Mouse (Mus musculus) liver, postnatal 0 days (tissue): ENCODE measurements around the gene Plg. TPM values are rescaled to one million over a fixed set of nuclear protein-coding genes. Genes with fewer than 3 reads are reported as not detected.

Experiments used
- ATAC-seq: fragments of 200-750 bp; cut with Nextera tagmentation; 2 replicates; pipeline ENCODE4 v1.8.0; 2017; ENCODE audit warnings: mild to moderate bottlenecking, moderate library complexity
- DNase-seq: peaks from one replicate; pipeline ENCODE4 v3.0.0-alpha.2; 2016
- H3K27ac ChIP-seq: fragments of 300-500 bp; sonication (generic); 2 replicates; pipeline ENCODE4 v1.5.1; 2014; ENCODE audit warnings: antibody characterized with exemption, moderate library complexity, mild to moderate bottlenecking, low read depth
- H3K27me3 ChIP-seq: fragments of 300-500 bp; sonication (generic); 2 replicates; pipeline ENCODE4 v1.6.1; 2014; ENCODE audit warnings: low read length, control low read depth, mixed read lengths; ENCODE audit not compliant: insufficient read depth
- H3K36me3 ChIP-seq: fragments of 300-500 bp; sonication (generic); replicated peaks from 2 replicates; pipeline ENCODE4 v1.6.1; 2014; ENCODE audit warnings: mild to moderate bottlenecking, control low read depth, low read length, moderate library complexity, mixed read lengths; ENCODE audit not compliant: insufficient read depth
- H3K4me1 ChIP-seq: fragments of 300-500 bp; sonication (generic); 2 replicates; pipeline ENCODE4 v1.6.1; 2014; ENCODE audit warnings: antibody characterized with exemption, mild to moderate bottlenecking, control low read depth; ENCODE audit not compliant: insufficient read depth
- H3K4me2 ChIP-seq: fragments of 300-500 bp; sonication (generic); 2 replicates; pipeline ENCODE4 v1.6.1; 2014; ENCODE audit warnings: low read depth, mild to moderate bottlenecking, low read length, moderate library complexity, mixed read lengths
- H3K4me3 ChIP-seq: fragments of 300-500 bp; sonication (generic); 2 replicates; pipeline ENCODE4 v1.5.1; 2014; ENCODE audit warnings: low read depth, low read length
- H3K9ac ChIP-seq: fragments of 300-500 bp; sonication (generic); replicated peaks from 2 replicates; pipeline ENCODE4 v1.6.1; 2014; ENCODE audit warnings: mild to moderate bottlenecking, moderate library complexity
- H3K9me3 ChIP-seq: fragments of 300-500 bp; sonication (generic); 2 replicates; pipeline ENCODE4 v1.6.1; 2016; ENCODE audit warnings: mild to moderate bottlenecking, control low read depth, low read length, mixed read lengths
- CTCF ChIP-seq: sonication (generic); IDR thresholded peaks from 2 replicates; pipeline ENCODE4 v1.5.1; 2016; ENCODE audit warnings: antibody characterized with exemption, low read depth
- EP300 ChIP-seq: IDR thresholded peaks from 2 replicates; pipeline ENCODE4 v1.6.1; 2016; ENCODE audit warnings: antibody characterized with exemption, low read depth, mild to moderate bottlenecking
- WGBS: fragments of 180-500 bp; shearing (Covaris S2); extraction: QIAGEN DNeasy Blood & Tissue Kit; methylation state at CpG from one replicate; pipeline ENCODE4 v1.1.7; 2014; ENCODE audit not compliant: insufficient replicate concordance; 5-methylcytosine and 5-hydroxymethylcytosine counted together
- polyA plus RNA-seq: library from polyadenylated mRNA; unstranded; fragments of >200 nt; fragmentation: Nextera tagmentation; extraction: Ambion mirVana; gene quantifications from 2 replicates; pipeline ENCODE4 v1.2.1, GENCODE M21; 2015

Plg gene
- polyA plus RNA-seq, 1 experiment from 2014 or later: 1,170 TPM

DNA sequence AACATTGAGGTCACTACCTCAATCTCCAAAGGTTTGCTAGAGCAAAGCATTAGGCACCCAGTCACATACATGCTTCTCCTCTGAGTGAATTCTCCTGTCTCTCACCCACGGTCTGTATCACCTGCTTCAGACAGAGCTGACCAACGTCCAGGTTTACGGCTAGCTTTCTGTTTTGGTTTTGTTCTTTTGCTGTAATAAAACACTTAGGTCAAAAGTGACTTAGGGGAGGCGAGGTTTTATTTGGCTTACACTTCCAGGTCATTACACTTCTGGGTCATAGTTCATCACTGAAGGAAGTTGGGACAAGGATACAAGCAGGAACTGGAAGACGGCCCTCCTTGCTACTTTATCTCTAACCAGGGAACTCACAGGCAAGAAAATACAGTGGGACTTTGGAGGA is 9.0 kb upstream of the Plg start:
- H3K36me3 ChIP-seq: no peaks in the 10 kb centered on the region
- no peaks in the 10 kb centered on the region for H3K27me3 ChIP-seq
- no peaks in the 10 kb centered on the region for H3K9me3 ChIP-seq
- TF ChIP-seq EP300: no peak
- TF ChIP-seq CTCF: no peak
- H3K4me1 ChIP-seq: peaks cover 7% of the 10 kb centered on the region
- no peak for DNase-seq
- no peak overlapping the region for H3K27ac ChIP-seq
- no peak for ATAC-seq
- no peak overlapping the region for H3K9ac ChIP-seq
- 50% methylated on average over 5 of the region's 5 CpGs for WGBS
- no peak overlapping the region for H3K4me2 ChIP-seq
- no peak overlapping the region for H3K4me3 ChIP-seq

DNA sequence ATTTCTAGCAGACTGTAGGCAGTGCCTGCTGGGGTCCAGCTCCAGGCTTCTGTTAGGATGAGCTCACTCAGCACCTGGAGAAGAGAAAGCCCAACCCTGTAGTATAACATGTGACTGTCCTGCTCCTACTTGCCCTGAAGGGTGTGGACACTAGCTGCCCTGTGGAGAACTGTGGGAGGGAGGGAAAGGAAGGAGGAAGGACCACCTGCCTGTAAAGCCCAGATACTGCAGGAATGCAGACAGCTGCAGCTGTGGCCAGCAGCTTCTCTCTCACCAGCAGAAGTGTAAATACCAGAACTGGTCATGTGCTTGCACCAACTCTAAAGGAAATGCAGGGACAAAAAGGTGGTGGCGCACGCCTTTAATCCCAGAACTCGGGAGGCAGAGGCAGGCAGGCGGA is 8.1 kb upstream of the Plg start:
- peaks cover 7% of the 10 kb centered on the region for H3K4me1 ChIP-seq
- no peak overlapping the region for H3K27ac ChIP-seq
- H3K4me3 ChIP-seq: no peak overlapping the region
- no peaks in the 10 kb centered on the region for H3K27me3 ChIP-seq
- WGBS: 67% methylated on average over 4 of the region's 4 CpGs
- no peak for ATAC-seq
- H3K4me2 ChIP-seq: no peak overlapping the region
- no peaks in the 10 kb centered on the region for H3K9me3 ChIP-seq
- TF ChIP-seq CTCF (no peak), EP300 (no peak)
- H3K9ac ChIP-seq: no peak overlapping the region
- DNase-seq: no peak
- H3K36me3 ChIP-seq: no peaks in the 10 kb centered on the region

DNA sequence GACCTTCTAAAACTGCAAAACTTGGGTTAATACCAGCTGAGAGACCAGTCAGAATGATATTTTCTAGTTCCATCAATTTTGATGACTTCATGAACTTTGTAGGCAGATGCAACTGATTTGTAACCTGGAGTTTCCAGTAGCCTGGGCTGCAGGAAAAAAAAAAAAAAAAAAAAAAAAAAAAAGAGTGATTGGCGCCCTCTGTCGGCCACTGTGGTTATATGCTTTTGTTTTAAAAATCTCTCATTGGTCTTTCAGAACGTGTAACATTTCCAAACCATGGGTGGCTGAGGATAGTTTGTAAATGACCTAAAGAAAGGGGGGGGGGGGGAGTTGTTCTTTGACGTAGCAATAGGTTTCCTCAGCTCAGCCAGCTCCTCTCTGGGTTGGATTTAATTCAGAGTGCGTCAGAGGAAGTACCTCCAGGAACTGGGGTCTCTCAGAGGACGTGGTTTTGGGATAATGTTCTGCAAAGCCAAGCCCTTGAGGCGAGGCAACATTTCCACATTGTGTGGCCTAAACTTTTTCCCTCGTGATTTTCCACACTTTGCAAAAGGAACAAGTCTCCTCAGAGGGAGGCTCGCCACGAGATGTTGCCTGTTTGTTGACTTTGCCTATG is 7.0 kb upstream of the Plg start:
- DNase-seq (peak; percentile 58), ATAC-seq (no peak)
- Histone ChIP-seq H3K36me3 (no peaks in the 10 kb centered on the region), H3K9ac (no peak overlapping the region), H3K4me3 (peak overlapping the region; percentile 18; the same call in 1 of the 2 replicates), H3K27ac (no peak overlapping the region), H3K4me2 (peak overlapping the region; percentile 61), H3K9me3 (no peaks in the 10 kb centered on the region), H3K27me3 (no peaks in the 10 kb centered on the region), H3K4me1 (peaks cover 7% of the 10 kb centered on the region)
- 15% methylated on average over 10 of the region's 10 CpGs for WGBS
- TF ChIP-seq EP300: no peak
- peak; percentile 66 for TF ChIP-seq CTCF

DNA sequence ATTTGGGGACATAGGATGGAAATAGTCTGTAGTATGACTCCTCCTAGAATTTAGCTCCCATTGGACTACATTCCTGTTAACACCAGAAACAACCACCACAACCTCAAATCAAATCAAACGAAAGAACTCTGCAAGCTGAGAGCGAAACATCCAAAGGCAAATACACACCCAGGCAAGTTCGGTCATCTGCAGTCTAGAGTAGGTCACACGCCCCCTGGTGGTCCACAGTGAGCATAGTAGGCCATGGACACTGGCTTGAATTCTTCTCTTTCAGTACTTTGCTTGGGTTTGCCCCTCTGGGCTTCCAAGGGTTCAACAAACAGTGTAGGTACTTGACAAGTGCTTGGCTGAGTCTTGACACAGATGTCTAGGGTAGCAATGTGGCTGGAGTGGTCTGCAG is 6.4 kb upstream of the Plg start:
- Histone ChIP-seq H3K4me3 (peak overlapping the region; percentile 18; the same call in 1 of the 2 replicates), H3K27ac (no peak overlapping the region), H3K9me3 (no peaks in the 10 kb centered on the region), H3K4me2 (peak overlapping the region; percentile 61), H3K36me3 (no peaks in the 10 kb centered on the region), H3K27me3 (no peaks in the 10 kb centered on the region), H3K9ac (no peak overlapping the region), H3K4me1 (peaks cover 12% of the 10 kb centered on the region)
- peak; percentile 73 for ATAC-seq
- DNase-seq: peak; percentile 84
- WGBS: 7% methylated on average over 4 of the region's 4 CpGs
- peak; percentile 95 for TF ChIP-seq CTCF
- no peak for TF ChIP-seq EP300

DNA sequence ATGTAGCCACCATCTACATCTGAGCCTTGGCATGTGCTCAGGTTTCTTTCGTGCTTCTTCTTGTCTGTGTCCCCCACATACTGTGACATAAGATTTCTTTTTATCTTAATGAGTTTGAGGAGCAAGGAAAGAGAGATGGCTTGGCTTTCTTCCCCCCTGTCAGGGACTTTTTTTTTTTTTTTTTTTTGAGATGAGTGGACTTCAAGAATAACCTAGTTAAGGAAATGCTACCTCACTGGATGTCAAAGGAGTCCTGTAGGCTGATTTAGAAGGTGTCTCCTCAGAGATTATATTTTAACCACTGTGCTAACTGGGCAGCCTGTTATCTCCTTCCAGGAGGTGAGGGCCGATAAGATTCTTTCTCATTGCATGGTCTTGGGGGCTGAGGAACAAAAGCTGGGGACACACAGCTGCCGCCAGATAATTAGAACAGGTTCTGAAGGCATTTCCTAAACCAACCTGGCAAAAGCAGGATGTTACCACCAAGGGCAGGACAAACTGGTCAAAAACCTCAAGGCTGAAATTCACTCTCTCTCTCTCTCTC is 4.7 kb upstream of the Plg start:
- peaks cover 12% of the 10 kb centered on the region for H3K4me1 ChIP-seq
- H3K4me3 ChIP-seq: no peak overlapping the region
- no peak for DNase-seq
- H3K27me3 ChIP-seq: no peaks in the 10 kb centered on the region
- TF ChIP-seq CTCF: no peak
- TF ChIP-seq EP300: no peak
- WGBS: 44% methylated on average over 3 of the region's 3 CpGs
- H3K4me2 ChIP-seq: no peak overlapping the region
- H3K9ac ChIP-seq: no peak overlapping the region
- no peak for ATAC-seq
- H3K9me3 ChIP-seq: no peaks in the 10 kb centered on the region
- H3K36me3 ChIP-seq: no peaks in the 10 kb centered on the region
- H3K27ac ChIP-seq: no peak overlapping the region

DNA sequence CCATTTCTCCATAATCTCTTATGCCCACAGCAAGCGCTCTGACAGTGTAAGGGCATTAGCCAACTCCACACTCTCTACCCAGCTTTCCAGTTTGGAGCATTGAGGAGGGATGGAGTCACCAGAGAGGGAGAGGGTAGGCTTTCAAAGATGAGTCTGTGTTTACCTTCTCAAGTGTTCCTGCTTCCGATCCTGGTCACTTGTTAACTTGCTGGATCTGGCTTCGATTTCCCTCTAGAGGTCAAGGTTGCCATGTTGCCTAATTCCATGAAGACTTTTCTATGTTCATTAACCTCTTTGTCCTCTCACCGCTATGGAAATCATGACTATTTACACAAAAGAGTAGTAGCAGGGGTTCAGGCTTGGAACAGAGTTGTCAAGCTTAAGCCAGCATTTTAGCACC is 1.9 kb downstream of the Plg start:
- peak overlapping the region; percentile 48 for H3K4me2 ChIP-seq
- 59% methylated on average over 4 of the region's 4 CpGs for WGBS
- peak; percentile 53 for DNase-seq

More for the DNA sequence above, 1.9 kb downstream of the Plg start:
- TF ChIP-seq CTCF (no peak), EP300 (peak; percentile 70)
- Histone ChIP-seq H3K9me3 (no peaks in the 10 kb centered on the region), H3K9ac (peak overlapping the region; percentile 64; the same call in 1 of the 2 replicates), H3K4me1 (peaks cover 14% of the 10 kb centered on the region; the same call in 1 of the 2 replicates), H3K27me3 (no peaks in the 10 kb centered on the region), H3K4me3 (peak overlapping the region; percentile 52), H3K36me3 (no peaks in the 10 kb centered on the region), H3K27ac (peak overlapping the region; percentile 94)
- peak; percentile 53 for ATAC-seq
